Mouse (Mus musculus) right cerebral cortex, adult 2 months (tissue): ENCODE measurements around the gene Smox.
"Not testable (repeated sequence)": the region's sequence is repeated elsewhere in the genome, so short reads cannot be mapped to it uniquely, and the experiment has no call there.

ENCODE experiments used
- DNase-seq, 2 experiments: peaks; one replicate each; pipeline ENCODE4 v3.0.0; 2021 to 2022; ENCODE audit warnings: low spot score in 2 of 2

The Smox gene

DNA sequence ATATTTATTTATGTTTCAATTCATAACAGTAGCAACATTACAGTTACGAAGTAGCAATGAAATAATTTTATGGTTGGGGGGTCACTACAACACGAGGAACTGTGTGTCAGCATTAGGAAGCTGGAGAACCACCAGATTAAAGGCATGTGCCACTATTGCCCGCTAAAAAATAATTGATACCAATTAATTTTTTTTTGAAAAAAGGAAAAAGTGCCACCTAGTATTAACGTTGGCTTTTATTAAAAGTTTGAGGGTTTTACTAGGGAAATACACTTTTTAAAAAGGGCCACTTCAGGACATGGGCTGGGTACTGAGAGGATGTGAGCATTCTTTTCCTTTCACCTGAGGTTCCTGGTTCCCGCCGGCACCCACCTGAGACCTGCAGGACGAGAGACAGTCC is at the start of gene Smox:
TSS of gene Smox (plus strand) at position 301 of the 400 bp plus-strand sequence.
- no peak for DNase-seq

DNA sequence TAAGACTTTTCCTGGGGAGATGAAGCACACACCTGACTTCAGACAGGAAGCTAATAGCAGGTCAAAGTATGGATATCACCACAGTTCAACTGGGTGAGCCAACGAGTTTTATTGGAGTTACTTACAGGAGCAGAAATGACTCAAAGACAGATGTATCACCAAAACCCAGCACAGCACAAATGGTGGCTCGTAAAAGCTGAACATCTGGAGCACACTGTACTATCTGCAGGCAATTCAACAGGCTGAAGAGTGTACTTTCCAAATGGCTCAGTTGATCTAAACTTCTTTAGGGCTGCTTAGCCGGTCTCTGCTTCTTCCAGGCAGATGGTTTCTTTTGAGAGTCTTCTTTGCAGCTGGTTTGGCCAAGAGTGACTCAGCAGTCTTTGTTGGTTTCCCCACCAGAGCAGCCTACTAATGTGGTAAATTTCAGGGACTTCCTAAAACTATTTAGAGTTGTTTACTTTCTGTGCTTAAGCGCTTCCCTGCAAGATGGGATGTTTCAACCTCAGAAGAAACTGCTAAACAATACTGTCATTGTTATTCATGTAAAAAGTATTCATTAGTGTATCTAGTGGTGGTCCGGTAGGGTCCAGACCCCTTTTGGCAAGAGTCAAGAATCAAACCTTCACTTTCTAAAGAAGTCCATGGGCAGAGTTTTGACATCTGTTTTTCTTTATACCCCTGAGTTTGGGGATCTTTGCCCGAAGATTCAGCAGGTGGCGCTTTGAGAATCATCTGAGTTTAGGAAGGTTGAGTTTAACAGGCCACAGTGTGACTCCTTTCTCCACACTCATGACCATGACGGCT is 48.0 kb upstream of the Smox start:
- DNase-seq = no peak

DNA sequence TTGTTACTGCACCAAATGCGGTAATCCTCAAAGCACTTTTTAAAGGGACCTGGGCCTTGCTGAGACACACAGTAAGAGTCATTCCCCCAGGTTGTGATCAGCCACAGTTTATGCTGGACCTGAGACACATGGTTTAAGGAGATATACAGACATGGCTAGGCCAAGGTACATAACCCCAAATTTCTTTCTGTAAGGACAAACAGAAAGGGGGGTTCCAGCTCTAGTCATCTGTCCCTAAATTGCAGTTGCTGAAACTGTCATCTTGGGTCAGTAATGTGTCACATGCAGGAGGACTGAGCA is 47.5 kb upstream of the Smox start:
- DNase-seq = no peak

DNA sequence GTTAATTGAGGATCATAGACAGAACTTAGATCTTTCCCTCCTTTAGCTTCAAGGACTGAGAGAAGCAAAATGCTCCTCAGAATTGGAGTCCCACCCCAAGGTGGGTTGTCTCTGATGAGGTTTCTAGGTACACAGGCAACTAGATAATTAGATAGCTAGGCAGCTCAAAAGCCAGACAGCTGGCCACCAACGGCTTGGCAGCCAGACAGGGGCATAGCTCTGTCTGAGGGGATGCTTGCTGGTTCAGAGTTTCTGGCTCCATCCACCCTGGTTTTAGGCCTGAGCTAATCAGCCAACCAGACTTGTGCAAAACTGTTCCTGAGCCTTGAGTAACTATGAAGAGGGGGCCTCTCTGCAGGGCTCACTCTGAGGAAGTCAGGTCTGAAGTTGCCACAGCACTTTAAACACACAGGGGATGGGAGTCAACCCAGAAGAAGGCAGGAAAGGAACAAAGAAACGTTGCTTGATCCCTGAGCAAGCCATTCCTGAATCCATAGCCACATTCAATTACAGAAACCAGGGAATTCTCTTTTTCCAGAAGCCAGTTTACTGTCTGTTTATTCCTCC is 44.8 kb upstream of the Smox start:
- DNase-seq = no peak

DNA sequence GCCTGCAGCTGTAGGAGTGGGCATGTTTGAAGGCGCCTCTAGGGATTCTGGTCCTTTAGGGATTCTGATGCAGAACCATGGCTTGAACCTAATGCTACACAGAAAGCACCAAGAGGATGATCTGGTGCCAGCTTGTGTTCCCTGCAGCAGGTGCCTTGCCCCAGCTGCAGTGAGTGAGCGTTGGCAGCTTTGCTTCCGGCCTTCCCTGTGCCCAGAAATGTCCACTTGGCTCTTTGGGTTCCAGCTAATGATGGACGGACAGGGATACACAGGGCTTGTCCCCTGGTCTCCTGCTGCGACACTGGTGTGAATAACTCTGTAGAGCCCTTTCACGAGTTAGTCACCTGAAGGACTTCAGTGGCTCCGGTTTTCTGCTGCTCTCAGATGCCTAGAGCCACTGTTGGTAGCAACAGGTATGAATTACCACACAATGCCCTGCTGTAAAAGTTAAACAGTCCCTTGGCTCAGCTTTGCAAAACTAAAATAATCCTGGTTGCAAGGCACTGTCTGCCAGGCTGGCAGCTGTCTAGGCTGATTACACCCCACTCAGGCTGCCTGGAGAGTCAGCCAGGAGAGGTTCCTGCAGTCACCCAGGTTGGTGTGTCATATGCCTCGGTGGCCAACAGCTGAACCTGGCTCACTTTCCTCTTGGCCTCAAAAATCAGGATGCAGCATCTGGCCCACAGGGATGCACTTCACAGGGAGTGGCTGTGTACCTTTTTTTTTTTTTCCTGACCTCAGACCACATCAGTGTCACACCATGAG is 43.5 kb upstream of the Smox start:
- no peak for DNase-seq

DNA sequence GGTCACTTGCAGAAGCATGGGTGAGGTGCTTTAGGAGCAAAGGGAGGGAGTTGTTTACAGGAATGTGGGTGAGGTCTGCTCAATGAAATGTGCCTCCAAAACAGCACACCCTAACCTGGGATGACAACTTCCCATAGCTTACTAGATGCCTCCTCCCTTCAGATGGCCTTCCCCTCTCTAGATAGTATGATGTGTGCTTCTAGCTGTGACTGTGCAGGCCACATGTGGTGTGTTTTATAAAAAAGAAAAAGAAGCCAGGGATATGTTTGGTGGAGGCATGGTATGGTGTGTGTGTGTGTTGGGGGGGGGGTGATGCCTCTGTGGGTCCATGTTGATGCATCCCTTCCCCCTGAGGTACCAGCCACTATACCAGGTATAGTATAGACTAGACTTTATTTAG is 42.9 kb upstream of the Smox start:
- no peak for DNase-seq

DNA sequence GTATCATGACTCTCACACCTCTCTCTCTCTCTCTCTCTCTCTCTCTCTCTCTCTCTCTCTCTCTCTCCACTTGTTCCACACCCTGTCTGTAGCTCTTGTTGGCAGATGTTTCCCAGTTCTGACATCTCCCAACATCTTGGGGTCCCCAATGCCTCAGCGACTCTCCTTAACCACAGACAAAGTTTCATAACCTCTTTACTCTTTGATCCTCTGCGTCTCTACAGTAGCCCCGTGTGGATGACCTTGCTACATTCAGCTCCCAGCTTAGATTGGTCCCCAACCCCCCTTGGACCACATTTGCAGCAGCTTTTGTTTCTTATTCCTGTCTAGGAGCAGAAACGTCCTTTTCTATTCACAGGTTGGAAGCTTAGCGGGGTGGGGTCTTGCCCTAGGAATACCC is 41.6 kb upstream of the Smox start:
- no peak for DNase-seq

DNA sequence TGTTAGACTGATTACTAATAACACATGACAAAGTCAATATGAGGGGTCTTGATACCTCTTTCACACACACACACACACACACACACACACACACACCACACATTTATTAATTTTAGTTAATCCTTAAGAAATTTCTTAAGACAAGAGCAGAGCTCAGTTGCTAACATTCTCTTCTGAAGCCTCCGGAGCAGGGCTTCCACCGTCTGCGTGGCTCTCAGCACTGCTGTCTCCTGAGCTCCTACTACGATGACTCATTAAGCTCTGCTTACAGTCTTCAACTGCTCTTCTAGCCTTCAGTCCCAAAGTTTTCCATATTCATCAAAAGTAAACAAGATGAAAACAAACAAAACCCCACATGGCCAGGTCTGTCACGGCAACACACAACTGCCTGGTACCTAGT is 40.8 kb upstream of the Smox start:
- DNase-seq = no peak

DNA sequence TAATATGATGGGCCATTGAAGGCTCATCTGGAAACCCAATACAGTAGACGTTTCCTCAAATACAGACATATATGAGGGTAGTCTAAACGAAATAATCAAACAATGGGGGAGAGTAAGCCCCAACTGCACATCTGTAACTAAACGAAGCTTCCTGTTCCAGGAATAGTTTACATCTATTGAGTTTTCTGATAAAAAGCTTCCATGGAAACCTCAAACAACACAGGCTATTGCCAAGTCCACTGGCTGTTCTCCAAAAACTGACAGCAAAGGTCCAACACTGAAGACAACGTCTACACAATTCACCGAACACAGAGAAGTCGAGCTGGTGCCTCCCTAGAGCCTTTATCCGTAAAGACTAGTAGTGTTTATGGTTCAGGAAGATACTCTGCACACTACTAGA is 33.6 kb upstream of the Smox start:
- DNase-seq = no peak

DNA sequence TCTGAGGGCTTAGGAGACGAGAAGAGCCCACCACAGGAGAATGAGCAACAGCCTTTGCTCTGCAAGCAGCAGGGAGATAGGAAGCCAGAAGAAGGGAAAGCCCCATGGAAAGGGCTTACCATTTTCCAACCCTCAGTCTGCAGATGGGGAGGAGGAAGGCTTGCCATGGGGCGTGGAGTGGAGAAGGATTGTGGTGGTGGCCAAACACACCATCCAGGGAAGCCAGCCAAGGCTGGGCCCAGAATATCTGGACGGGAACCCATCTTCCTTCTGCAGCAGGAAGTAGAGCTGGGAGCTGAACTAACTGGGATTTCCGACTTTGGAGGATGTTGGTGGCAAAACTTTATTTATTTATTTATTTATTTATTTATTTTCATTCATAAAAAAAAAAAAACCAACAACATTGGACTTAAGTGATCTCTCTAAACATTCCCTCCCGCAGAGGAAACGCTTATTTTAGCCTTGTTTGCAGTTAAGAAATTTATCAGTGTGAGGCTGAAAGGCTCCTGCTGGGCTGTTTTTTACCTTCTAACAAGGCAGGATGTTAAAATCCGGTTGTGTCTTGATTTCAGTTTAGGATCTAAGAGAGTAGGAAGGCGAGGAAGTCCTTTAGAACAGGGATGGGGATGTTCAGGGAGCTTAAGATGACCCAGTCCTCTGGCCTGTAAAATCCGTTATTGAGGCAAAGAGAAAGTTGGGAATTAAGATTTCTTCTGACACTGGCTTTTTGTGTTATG is 30.2 kb upstream of the Smox start:
- no peak for DNase-seq

DNA sequence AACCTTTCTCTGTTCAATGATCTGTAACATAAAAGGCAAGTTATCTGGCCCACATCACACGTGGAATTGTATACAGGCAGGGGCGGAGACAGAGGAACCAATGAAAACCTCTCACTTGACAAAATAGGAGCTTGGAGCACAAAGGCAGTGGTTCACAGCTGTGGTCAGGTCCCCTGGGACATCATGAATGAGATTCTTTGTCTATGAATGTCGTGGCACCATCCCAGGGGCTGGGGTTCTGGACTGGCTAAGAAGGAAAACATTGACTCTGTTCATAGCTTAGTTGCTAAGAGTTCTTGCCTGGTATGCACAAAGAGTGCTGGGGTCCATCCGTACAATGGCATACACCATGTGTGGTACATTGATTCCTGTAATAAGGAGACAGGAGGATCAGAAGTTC is 28.3 kb upstream of the Smox start:
- DNase-seq = no peak

DNA sequence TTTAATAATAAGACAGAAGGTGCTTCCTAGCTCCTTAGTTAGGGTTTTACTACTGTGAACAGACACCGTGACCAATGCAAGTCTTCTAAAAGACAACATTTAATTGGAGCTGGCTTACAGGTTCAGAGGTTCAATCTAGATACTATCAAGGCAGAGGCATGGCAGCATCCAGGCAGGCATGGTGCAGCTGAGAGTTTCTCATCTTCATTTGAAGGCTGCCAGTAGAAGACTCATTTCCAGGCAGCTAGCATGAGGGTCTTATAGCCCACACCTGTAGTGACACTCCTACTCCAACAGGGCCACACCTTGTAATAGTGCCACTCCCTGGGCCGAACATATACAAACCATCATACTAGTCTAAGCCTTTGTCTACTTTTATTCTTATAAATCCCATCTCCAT is 27.1 kb upstream of the Smox start:
- no peak for DNase-seq

DNA sequence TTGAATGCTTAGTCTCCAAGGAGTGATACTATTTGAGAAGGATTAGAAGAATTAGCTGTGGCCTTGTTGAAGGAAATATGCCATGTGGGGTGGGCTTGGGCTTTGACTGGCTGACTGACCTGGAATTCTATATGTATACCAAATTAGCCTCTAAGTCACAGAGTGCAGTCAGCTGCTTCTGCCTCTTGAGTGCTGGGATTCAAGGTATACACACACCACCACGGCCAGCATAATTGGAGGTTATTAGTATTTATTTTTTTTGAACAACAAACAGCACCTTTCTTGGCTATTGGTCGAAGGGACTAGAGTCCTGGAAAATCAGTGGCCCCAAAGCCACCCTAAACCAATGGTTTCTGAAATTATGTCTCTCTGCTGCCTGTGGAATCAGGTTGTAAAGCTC is 24.6 kb upstream of the Smox start:
- DNase-seq = no peak

DNA sequence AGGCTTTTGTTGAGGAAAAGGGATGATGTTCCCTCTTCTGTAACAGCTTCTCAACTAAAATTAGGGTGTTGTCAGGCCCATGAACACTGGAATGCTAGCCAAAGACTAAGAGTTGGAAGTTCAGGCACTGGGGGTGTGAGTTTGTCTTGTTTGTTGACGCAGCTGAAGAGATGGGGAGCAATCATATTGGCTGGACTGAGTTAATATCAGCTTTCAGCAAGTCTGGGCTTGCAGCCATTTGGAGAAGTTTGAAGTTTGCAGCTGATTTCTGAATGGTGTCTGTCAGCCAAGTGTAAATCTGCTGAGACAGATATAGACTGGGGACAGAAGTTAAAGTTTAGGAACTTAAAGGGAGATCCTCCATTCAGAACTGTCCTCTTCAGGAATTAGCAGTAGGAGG is 21.4 kb upstream of the Smox start:
- no peak for DNase-seq

DNA sequence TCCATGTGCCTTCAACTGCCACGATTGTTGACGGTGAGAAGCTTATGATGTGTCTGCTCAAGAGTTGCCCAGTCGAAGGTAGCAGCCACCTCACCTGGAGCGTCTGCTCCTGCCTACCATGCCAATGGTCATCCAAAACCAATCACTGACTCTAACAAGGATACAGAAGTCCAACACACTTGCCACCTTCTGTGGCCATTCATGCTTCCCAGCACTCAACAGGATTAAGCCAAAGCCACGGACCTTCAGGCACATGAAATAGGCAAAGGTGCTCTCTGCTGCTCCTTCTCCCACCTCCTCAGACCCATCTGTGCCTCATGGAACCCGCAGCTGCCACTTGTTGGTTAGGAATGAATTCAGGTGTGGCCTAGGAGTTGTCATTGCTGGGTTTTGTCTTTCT is 17.5 kb upstream of the Smox start:
- DNase-seq = no peak

DNA sequence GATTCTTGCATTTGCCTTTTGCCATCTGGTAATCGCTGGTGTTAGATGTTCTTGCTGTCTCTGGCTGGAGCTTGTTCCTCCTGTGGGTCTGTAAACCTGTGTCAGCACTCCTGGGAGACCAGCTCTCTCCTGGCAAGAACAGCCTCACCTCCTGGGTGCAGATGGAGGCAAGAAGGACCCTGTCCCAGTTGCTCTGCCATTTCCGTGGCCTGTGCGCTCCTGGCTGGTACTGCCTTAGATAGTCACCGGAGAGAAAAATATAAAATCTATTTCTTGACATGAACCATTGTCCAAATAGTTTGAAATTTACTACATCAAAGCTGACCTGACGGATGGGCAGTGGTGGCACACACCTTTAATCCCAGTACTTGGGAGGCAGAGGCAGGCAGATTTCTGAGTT is 14.2 kb upstream of the Smox start:
- not testable (repeated sequence) for DNase-seq

DNA sequence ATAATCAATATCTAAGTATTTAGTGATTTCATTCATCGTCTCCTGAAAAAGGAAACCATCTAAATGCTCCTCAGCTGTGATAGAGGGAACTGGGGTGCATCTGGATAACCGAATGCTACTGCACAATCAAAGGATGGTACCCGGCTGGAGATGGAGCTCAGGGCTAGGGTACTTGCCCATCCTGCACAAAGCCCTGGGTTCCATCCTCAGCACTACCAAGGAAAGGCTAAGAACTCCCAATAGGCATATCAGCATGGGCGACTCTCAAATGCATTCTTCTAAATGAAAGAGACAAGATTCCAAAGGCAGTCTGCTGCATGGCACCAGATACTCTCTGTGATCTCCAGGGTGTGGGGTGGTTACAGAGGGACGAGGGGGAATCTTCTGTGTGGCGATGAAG is 13.4 kb upstream of the Smox start:
- DNase-seq = no peak

DNA sequence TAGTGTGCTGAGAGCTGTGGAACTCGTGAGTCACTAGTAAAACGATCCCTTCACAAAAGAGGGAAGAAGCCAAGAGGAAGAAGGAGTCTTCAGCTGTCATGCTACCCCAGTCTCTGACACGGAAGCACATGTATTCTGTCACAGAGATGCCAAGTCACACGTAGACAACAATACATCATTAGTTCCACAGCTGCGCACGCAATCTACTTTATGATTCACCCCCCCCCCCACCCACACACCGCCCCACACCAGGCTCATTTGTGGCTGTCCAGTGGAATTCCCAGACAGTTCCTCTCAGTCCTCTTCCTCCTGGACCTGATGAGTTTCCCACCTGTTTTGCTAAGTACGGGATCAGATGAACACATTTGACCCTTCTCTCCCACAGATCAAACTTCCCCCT is 12.9 kb upstream of the Smox start:
- DNase-seq = no peak

DNA sequence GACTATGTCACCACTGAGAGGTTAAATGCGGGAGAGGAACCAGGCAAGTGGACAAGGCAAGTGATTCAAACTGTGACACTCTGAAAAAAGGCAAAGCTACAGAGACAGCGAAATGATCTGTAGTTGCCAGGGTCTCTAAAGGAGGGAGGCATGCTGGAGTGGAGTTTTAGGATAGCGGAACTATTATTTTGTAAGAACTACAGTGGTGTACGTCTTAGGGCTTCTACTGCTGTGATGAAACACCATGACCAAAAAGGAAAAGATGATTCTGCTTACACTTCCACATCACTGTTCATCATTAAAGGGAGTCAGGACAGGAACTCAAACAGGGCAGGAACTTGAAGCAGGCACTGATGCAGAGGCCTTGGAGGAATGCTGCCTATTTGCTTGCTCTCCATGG is 12.4 kb upstream of the Smox start:
- no peak for DNase-seq

DNA sequence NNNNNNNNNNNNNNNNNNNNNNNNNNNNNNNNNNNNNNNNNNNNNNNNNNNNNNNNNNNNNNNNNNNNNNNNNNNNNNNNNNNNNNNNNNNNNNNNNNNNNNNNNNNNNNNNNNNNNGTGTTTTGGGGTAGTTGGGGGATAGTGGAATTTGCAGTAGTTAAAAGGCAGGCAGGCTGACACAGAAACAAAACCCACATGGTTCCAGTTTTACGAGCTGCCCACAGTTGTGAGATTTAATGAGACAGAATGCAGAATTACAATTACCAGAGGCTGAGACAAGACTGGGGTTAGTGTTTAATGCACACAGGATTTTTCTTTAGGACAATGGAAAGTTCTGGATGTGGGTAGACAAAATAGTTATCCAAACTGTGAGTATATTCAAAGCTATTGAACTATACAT is 9.6 kb upstream of the Smox start:
- DNase-seq = no peak

DNA sequence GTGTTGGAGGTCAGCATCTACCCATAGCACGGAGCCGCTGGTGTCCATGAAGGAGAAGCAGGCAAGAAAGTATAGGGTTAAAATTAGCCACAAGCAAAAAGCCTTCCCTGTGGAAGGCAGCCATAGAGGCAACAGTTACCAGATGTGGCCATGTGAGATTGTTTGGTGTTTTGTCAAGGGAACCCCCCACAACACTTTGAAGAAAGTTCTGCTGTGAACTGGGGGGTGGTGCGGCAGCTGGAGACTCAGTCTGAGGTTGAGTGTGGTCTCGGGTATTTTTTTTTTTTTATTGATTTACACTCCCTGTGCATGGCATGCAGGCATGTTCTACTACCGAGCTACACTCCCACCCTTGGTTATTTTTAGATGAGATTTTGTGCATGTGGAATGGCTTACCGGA is 8.8 kb upstream of the Smox start:
- DNase-seq = no peak

DNA sequence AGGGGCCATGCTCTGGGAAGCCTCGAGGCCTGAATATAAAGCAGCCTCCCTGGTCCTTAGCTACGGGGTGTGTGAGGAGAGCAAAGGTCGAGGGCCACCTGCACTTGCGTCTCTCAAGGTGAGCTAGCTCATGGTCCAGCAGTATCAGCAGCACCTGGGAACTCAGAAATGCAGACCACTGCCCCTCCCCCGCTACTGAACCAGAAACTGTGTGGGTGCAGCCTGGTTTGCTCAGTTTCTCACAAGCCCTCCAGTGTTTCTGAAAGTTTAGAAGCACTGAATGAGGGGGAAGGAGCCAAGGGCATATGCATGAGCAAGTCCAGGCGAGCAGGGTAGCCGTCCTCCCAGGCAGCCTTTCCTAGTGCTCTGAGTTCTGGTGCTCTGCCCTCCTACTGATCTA is 7.7 kb upstream of the Smox start:
- DNase-seq = no peak

DNA sequence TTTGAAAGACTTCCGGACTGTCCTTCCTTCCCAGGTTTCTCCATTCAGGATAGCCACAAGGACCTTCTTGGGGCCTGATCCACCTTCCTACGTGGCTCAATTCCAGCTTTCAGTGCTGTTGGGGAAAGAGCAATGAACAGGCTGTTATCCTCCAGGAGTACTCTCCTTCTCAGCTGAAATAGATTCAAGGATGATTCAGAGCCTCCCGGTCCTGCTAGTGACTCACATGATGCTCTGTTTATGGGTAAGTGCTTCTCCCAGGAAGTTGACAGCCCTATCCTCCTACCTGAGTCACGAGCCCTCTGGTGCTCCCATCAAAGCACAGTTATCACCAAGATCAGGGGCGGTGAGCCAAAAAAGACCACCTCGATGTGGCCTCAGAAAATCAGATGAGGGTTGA is 7.1 kb upstream of the Smox start:
- peak; percentile 51 to 56 for DNase-seq
